8 mouse cellular contexts compared by ENCODE assay signal in genomic region chr3:87763683-87764289, GRCm38 (mm10). TPM values are rescaled to one million over a fixed set of nuclear protein-coding genes. Genes with fewer than 3 reads are reported as not detected.
DNase-seq lines count a peak whose midpoint lies in the region; ATAC-seq and TF ChIP-seq lines count a peak whose summit lies in the region.

No protein-coding gene starts in this region.

- ATAC-seq in hindbrain, embryonic 14.5 days (ENCODE audit: low FRiP score), result no peak
- ATAC-seq in monocyte, adult 5-6 weeks (replicated peaks; ENCODE audit: insufficient number of reproducible peaks, low FRiP score, low TSS enrichment, poor library complexity, severe bottlenecking), result no peak

- no peak overlapping the region for H3K9ac ChIP-seq in hindbrain, embryonic 14.5 days

- H3K27me3 ChIP-seq in hindbrain, embryonic 14.5 days (ENCODE audit: control insufficient read depth, insufficient read depth, low read length), result peaks cover 17% of the 10 kb centered on the region

- peak overlapping the region; percentile 81 for H3K27ac ChIP-seq in gastrocnemius, adult 2 months
- peak overlapping the region; percentile 66; the same call in 1 of the 2 replicates for H3K27ac ChIP-seq in hindbrain, embryonic 14.5 days

- H3K4me3 ChIP-seq in gastrocnemius, adult 2 months, result peak overlapping the region; percentile 74
- no peak overlapping the region for H3K4me3 ChIP-seq in hindbrain, embryonic 14.5 days (replicated peaks; ENCODE audit: low read length)
- H3K4me3 ChIP-seq in lung, adult 2 months (replicated peaks; ENCODE audit: extremely low read depth, low read depth, low read length), result peak overlapping the region; percentile 20

- TF ChIP-seq CTCF in gastrocnemius, adult 2 months (IDR thresholded peaks at IDR 0.05), result 0 out of 2 replicates have a peak, but pooled peaks have one; percentile 6
- TF ChIP-seq CTCF in lung, adult 2 months (IDR thresholded peaks at IDR 0.05; ENCODE audit: insufficient read depth, low read length), result no peak

- no peaks in the 10 kb centered on the region for H3K9me3 ChIP-seq in hindbrain, embryonic 14.5 days (ENCODE audit: control insufficient read depth, low read length)

- H3K36me3 ChIP-seq in hindbrain, embryonic 14.5 days (replicated peaks; ENCODE audit: control insufficient read depth, insufficient read depth), result no peaks in the 10 kb centered on the region

- peak; percentile 37 for DNase-seq in 3134 (ENCODE audit: extremely low read depth, insufficient read length, low spot score)
- DNase-seq in brain, adult 2 months (ENCODE audit: low read depth, low spot score), result peak; percentile 82
- DNase-seq in gastrocnemius, adult 2 months, result peak; percentile 78
- DNase-seq in hindbrain, embryonic 14.5 days (ENCODE audit: low spot score), result peak; percentile 38
- peak; percentile 73 to 75 for DNase-seq in layer of hippocampus, postnatal 10 days (ENCODE audit: low spot score in 2 of 2)
- peak; percentile 52 for DNase-seq in lung, adult 2 months
- peak; percentile 78 for DNase-seq in right cerebral cortex, postnatal 25 days

- H3K4me2 ChIP-seq in hindbrain, embryonic 14.5 days (replicated peaks), result peak overlapping the region; percentile 25

- WGBS in hindbrain, embryonic 14.5 days, result 21% methylated on average over 15 of the region's 15 CpGs
- WGBS in lung, adult 2 months, result 12% methylated on average over 15 of the region's 15 CpGs

- 0 out of 2 replicates have a peak, but pooled peaks cover 3% of the 10 kb centered on the region for H3K4me1 ChIP-seq in hindbrain, embryonic 14.5 days (replicated peaks; ENCODE audit: control insufficient read depth, insufficient read depth, low read length)
- peaks cover 15% of the 10 kb centered on the region for H3K4me1 ChIP-seq in lung, adult 2 months (ENCODE audit: control insufficient read depth, insufficient read depth, low read length)

- intact Hi-C loops in gastrocnemius, adult 2 months (cut with DNase I), result no loop called here

- TF ChIP-seq POLR2A in lung, adult 2 months (IDR thresholded peaks at IDR 0.05; ENCODE audit: borderline replicate concordance, extremely low read depth, low read depth, low read length), result no peak

RNA-seq across cellular contexts. Expression of gene Lrrc71, which starts 15.4 kb away (rescaled TPM):
- total RNA-seq in gastrocnemius, adult 2 months (2021), result under 1 TPM; 0.06 to 0.28 TPM
- 0.54 and 0.89 TPM in 2 replicates for polyA plus RNA-seq in hindbrain, embryonic 14.5 days (2014; fragmentation: Nextera tagmentation; extraction: Ambion mirVana)
- total RNA-seq in layer of hippocampus, postnatal 10 days (2021), result 1 to 10 TPM in 1 of 2 experiments, under 1 TPM in 1; 0.80 to 2.3 TPM
- 9.5 and 15.4 TPM in 2 replicates for polyA plus RNA-seq in lung, adult 2 months (2012; rRNA removed)
- total RNA-seq in monocyte, adult 5-6 weeks (2017), result 0.39 to 1.2 TPM (median 0.53 TPM) in 3 replicates

RNA-seq across cellular contexts. Expression of gene Ntrk1, which starts 31.2 kb away (rescaled TPM):
- total RNA-seq in gastrocnemius, adult 2 months (2021), result not detected
- 1.7 and 4.3 TPM in 2 replicates for polyA plus RNA-seq in hindbrain, embryonic 14.5 days (2014; fragmentation: Nextera tagmentation; extraction: Ambion mirVana)
- total RNA-seq in layer of hippocampus, postnatal 10 days (2021), result under 1 TPM; 0.41 to 0.42 TPM
- polyA plus RNA-seq in lung, adult 2 months (2012; rRNA removed), result 0.56 and 0.87 TPM in 2 replicates
- total RNA-seq in monocyte, adult 5-6 weeks (2017), result 0.32 TPM in 1 of 3 replicates, not detected in the others

RNA-seq across cellular contexts. Expression of gene Insrr, which starts 33.0 kb away (rescaled TPM):
- total RNA-seq in gastrocnemius, adult 2 months (2021), result not detected
- 0.52 and 1.3 TPM in 2 replicates for polyA plus RNA-seq in hindbrain, embryonic 14.5 days (2014; fragmentation: Nextera tagmentation; extraction: Ambion mirVana)
- under 1 TPM; 0.29 to 0.30 TPM for total RNA-seq in layer of hippocampus, postnatal 10 days (2021)
- polyA plus RNA-seq in lung, adult 2 months (2012; rRNA removed), result 0.19 and 0.66 TPM in 2 replicates
- 0.21 to 0.49 TPM in 2 of 3 replicates, not detected in the other for total RNA-seq in monocyte, adult 5-6 weeks (2017)
